Mouse (Mus musculus) cortical plate, adult 2 months (tissue): ENCODE measurements around the gene Ywhab.

Source experiments
- CTCF ChIP-seq: fragments of 200-500 bp; IDR thresholded peaks from 2 replicates; pipeline ENCODE4 v1.5.1; 2011; ENCODE audit warnings: mild to moderate bottlenecking, control low read depth, low read length; ENCODE audit not compliant: insufficient read depth; ENCODE audit errors: extremely low read depth
- POLR2A ChIP-seq: fragments of 200-500 bp; IDR thresholded peaks from 2 replicates; pipeline ENCODE4 v1.6.1; 2011; ENCODE audit warnings: mild to moderate bottlenecking, low read length, control low read depth; ENCODE audit not compliant: insufficient read depth; ENCODE audit errors: extremely low read depth

DNA sequence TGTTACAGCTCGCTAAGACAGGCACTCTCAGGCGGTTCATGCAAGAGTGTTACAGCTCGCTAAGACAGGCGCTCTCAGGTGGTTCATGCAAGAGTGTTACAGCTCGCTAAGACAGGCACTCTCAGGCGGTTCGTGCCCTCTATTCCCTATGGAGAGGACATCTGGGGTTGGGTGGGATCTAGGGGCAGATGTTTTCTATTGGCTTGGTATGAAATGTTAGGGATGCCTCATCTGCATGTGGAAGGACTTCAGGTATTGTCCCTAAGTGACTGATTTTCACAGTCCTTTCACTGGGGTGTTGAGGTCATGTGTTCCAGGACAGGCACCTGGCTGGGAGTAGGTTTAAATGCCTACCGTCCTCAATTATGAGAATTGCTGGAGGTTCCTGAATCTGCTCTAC is 12.8 kb downstream of the Ywhab start:
- no peak for TF ChIP-seq POLR2A
- TF ChIP-seq CTCF: no peak
